Mouse (Mus musculus) liver, adult (tissue): Measurements from ENCODE around the gene Gm10491.

Experiments used
- GATA4 ChIP-seq: IDR thresholded peaks from 2 replicates; pipeline ENCODE4 v1.6.1; 2014; ENCODE audit warnings: mild to moderate bottlenecking, low read length; ENCODE audit not compliant: insufficient replicate concordance

The Gm10491 gene

DNA sequence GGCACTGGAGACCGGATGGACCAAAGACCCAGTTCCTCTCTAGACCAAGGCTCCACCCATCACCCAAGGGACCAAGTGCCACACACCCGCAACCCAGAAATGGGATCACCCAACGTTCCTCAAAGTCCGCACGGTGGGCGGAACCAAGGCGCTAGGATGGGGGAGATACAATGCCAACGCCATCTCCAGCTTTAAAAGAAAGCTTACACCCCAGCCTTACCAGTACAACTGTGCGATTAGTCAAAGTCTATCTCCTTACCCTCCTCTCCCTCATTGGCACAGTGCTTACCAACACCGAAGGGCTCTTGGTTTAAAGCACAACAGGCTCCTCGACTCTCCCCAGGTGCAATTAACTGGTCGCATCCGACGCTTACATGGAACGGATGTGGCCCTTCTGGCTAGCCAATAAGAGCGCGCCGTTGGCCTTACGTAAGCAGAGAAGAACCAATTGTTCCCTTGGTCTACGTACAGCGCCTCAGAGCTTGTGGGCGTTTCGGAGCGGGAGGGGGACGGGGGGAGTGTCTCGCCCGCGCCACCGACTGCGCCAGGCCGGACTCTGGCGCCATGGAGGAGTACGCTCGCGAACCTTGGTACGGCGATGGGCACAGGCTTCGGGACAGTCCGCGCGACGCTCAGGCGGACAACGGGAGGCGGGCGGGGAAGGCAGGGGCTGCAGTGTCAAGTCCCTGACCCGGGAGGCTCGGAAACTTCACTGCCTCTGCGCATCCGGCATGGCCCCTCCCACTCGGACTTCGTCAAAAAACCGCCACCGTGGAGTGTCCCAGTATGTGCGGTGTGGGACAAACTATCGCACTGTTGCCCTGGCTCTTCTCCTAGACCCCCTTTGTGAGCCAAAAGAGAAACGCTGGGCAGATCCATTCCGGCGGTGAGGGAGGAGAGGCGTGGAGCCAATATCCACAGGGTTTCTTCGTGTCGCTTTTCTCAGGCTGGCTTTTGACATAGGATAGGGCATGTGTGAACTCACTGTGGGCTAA is 8.5 kb downstream of the Gm10491 start, which contains the start of the genes Pqbp1 and Timm17b:
Pqbp1 (minus strand) TSS at position 390 of the 995 bp plus-strand sequence.
Timm17b (plus strand) TSS at position 478 of the 995 bp plus-strand sequence.
- no peak for TF ChIP-seq GATA4

GRCm38 (mm10) chrX:7898211-7898610 is 9.4 kb downstream of the Gm10491 start:
- no peak for TF ChIP-seq GATA4

DNA sequence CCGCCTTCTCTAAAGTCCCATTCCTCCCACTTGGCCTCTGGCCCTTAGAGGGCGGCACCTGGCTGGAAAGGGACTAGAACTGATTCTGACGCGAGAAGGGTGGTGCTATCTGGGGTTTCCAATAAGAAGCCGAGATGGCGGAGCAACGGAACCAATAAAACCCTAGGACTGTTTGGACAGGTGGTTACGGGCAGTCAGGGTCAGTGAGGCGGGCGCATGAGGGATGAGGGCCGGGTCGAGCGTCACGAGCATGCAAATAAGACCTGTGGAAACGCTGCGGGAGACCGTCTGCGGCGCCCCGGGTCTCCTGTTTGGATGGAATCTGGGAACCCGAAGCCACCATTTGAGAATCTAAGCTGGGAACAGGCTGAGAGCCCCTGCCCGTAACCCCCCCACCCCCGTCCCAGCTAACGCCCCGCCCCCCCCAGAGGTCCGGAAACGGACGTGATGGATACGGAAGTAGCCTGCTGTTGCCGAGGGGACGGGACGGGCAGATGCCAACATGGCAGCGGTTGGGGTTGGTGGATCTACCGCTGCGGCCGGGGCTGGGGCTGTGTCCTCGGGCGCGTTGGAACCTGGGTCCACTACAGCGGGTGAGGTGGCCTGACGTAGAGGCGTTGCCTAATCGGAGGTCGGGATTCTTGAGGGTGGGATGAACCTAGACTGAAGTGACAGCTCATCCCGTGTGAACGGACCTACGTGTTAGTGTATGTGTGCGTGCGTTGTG is 23.6 kb downstream of the Gm10491 start, which contains the start of gene Slc35a2:
Slc35a2 (plus strand) TSS at position 188 of the 727 bp plus-strand sequence.
- no peak for TF ChIP-seq GATA4

DNA sequence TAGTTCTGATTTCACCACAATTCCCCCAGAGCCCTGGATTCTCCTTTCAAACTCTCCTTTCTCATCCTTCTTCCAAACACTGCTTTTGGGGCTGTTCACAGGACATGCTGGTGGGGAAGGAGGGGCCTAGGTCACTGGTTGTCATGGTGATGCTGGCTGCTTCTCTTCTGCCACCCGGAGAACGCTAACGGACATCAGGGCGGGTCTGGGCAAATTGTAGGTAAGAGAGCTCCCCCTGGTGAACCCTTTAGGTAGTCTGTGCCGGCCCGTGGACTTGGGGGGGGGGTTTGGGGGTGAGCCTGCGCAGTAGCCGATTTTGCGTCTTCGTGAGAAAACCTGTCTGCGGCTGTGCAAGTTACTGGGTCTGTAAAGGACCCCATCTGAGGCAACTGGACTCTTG is 27.8 kb downstream of the Gm10491 start:
- no peak for TF ChIP-seq GATA4

DNA sequence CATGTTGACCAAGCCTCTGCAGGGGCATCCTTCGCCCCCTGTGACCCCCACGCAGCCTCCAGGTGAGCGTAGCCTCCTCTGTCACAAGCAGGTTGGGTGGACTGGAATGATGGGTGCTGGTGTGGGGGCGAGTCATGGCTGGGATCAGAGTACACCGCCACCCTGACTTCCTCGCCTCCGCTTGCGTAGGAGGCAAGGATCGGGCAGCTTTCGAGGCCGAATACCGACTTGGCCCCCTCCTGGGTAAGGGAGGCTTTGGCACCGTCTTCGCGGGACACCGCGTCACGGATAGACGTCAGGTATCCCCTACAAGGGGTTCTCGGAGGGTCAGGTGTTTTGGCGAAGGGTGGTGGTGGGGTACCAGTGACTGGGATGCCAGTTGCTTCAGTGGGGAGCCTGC is 29.1 kb downstream of the Gm10491 start:
- TF ChIP-seq GATA4 = no peak

DNA sequence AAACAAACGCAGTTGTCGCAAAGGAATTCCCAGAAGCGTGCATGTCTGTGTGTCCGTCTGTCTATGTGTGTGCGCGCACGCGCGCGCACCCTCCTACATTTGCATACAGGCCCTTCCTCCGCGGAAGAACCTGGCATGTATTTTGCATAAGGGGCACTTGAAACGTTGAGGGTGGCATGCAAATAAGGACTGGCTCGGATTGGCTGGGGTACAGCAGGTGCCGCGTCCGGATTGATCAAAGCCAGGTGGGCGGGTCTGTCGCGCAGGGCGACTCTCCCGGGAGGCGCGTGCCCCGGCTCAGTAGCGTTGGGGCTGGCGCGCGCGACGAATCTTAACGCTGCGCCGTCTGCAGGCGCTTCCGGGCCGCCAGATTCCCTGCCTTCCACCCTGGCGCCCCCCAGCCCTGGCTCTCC is 29.6 kb downstream of the Gm10491 start, which contains the start of gene Pim2:
Pim2 (plus strand) TSS at position 256 of the 413 bp plus-strand sequence.
- no peak for TF ChIP-seq GATA4

DNA sequence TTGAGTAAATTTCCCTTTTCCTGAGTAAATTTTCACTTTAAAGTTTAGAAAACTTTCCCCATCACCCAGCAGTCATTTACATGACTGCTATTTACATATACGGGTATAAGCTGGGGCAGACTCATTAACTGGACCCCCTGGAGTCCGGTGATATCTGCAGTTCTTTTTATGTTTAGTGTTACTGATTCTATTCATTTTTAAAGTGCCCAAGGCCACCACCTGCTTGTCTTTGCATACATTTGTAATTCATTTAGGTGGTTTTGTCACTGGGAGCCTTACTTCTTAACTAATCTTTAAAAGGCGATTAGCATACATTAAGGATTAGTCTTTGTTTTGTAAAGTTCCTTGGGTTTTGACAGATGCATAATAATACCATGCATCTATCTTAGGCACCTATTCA is 37.8 kb downstream of the Gm10491 start:
- TF ChIP-seq GATA4 = no peak

- no peak for TF ChIP-seq GATA4
These were observed 39.1 kb downstream of the Gm10491 start for GRCm38 (mm10) chrX:7868506-7868905.

DNA sequence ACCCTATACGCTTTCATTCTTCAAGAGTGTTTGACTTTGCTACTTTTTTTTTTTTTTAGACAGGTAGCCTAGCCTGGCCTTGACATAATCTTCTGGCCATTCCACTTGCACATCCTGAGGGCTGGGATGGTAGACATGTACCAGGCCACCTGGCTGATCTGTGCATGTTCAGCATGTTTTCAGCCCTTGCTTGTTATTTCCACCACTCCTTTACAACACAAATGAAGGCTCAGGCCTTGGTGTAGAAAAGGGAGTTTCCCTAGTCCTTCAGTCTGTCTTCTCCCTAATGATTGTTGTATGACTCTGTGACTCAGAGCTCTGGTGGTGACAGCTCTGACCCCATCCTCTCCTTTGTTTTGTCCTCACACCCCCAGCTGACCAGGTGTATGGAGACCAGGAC is 40.5 kb downstream of the Gm10491 start:
- no peak for TF ChIP-seq GATA4

DNA sequence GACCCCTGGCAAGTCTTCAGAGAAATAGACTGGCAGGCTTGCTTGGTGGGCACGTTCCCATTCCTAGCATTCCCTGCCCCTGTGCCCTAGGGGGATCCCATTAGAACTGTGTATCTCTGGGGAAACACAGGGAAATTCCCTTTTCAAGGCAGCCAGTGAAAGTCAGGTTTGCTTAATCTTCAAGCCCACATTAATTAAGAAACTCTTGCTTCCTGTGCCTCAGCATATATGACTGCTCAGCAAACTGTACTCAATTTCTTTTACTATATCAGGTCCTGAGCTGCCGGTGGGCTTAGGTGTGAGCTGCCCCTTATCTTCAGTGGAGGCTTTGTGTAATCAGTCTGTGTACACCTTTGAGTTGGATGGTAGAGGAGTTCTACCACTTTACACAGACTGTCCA is 41.8 kb downstream of the Gm10491 start:
- TF ChIP-seq GATA4 = no peak

- no peak for TF ChIP-seq GATA4
These were observed 42.3 kb downstream of the Gm10491 start for GRCm38 (mm10) chrX:7865343-7865742.

GRCm38 (mm10) chrX:7864551-7864950 is 43.1 kb downstream of the Gm10491 start:
- no peak for TF ChIP-seq GATA4

- no peak for TF ChIP-seq GATA4
These were observed 44.5 kb downstream of the Gm10491 start for GRCm38 (mm10) chrX:7863181-7863580.

- TF ChIP-seq GATA4 = no peak
These were observed 48.4 kb downstream of the Gm10491 start for GRCm38 (mm10) chrX:7859191-7859753.
